Mouse (Mus musculus): Measurements from ENCODE around the gene Sh3pxd2a.

DNA sequence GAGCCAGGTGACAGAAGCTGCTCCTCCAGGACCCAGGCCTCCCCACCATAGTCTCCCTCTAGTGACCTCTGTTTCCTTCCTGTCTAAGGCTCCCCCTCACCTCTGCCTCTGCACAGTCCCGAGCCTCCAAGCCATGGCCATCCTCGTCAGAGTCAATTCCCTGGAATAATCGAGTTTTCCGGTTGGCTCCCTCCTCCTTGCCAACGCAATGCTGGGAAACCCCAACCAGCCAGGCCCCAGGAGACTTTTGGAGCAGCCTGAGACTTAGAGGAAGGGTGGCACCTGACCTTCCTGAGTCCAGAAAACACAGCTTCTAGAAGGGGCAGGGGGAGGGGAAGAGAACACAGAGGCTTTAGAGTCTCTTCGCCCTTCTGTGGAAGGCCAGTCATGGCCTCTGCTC lies 213.3 kb downstream of the Sh3pxd2a start:
- TF ChIP-seq CTCF (IDR thresholded peaks at IDR 0.05; ENCODE audit: borderline replicate concordance, insufficient read depth, low read length) (no peak), POLR2A (IDR thresholded peaks at IDR 0.05; ENCODE audit: low read depth, low read length) (no peak)
